Mouse (Mus musculus): ENCODE measurements around the gene Clip4.

The Clip4 gene

DNA sequence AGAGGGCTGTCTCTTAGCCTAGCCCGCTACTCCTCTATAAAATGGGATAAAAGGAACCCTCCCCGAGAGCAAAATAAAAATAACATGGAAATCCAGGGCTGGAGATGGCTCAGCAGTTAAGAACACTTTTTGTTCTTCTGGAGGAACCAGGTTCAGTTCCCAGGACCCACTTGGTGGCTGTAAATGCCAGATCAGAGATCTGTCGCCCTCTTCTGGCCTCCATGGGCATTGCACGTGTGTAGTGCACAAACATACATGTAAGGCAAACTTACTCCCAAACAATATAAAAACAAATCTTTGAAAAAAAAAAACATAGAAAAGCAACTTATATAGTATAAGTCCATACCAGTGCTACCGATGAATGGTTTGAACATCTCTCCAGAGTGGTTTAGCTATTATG is 104.7 kb downstream of the Clip4 start:
- in situ Hi-C loops (cut with MboI): loop anchor here (10.0 kb wide), 1 partner anchor 308 kb away; no protein-coding TSS in a partner anchor

GRCm38 (mm10) chr17:71874077-71874476 is 105.8 kb downstream of the Clip4 start:
- in situ Hi-C loops (cut with MboI): loop anchor here (10.0 kb wide), 1 partner anchor 309 kb away; no protein-coding TSS in a partner anchor

DNA sequence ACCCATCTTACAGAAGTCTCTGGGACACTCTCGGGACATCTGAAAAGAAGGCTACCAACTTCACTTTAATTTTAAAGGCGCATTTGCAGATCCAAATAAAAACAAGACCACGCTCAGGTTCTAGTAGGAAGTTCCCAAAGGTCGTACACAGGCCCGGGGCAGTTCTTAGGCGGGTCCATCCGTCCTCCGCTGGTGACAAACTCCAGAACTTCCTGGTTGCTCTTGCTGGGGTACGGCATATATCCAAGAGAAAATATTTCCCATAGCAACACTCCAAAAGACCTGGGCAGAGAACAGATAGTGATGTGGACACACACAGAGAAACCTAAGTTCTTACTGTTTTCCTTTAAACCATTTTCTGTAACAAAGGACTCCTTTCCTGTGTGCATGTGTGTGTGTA is 106.5 kb downstream of the Clip4 start:
- in situ Hi-C loops (cut with MboI): loop anchor here (10.0 kb wide), 1 partner anchor 310 kb away; no protein-coding TSS in a partner anchor

GRCm38 (mm10) chr17:71875492-71875891 is 107.2 kb downstream of the Clip4 start:
- in situ Hi-C loops (cut with MboI): loop anchor here (10.0 kb wide), 1 partner anchor 311 kb away; no protein-coding TSS in a partner anchor

GRCm38 (mm10) chr17:71881369-71881768 is 113.1 kb downstream of the Clip4 start:
- in situ Hi-C loops (cut with MboI): no loop called here

DNA sequence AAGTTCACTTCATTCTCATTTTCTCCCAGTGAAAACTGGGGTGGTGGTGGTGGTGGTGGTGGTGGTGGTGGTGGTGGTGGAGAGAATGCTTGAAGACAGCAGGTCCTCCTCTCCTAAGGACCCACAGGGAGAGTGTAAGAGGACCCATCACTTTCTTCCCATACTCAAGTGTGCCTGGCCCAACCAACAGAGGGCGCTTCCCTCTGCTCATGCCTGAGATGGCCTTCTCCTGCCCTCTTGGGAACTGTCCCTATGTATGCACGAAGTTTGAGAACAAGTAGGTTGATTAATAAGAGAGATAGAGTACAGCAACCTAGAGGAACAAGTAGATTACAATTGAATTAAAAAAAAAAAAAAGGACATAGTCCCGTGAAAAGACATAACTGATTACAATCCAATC is 140.8 kb downstream of the Clip4 start:
- in situ Hi-C loops (cut with MboI): no loop called here

GRCm38 (mm10) chr17:71913188-71913587 is 144.9 kb downstream of the Clip4 start:
- in situ Hi-C loops (cut with MboI): no loop called here
